Mouse (Mus musculus) kidney, adult 18-20 months (tissue): ENCODE data around the gene Iscu.

Experiments
- DNase-seq: peaks from one replicate; pipeline ENCODE4 v3.0.0; 2021

Iscu gene

DNA sequence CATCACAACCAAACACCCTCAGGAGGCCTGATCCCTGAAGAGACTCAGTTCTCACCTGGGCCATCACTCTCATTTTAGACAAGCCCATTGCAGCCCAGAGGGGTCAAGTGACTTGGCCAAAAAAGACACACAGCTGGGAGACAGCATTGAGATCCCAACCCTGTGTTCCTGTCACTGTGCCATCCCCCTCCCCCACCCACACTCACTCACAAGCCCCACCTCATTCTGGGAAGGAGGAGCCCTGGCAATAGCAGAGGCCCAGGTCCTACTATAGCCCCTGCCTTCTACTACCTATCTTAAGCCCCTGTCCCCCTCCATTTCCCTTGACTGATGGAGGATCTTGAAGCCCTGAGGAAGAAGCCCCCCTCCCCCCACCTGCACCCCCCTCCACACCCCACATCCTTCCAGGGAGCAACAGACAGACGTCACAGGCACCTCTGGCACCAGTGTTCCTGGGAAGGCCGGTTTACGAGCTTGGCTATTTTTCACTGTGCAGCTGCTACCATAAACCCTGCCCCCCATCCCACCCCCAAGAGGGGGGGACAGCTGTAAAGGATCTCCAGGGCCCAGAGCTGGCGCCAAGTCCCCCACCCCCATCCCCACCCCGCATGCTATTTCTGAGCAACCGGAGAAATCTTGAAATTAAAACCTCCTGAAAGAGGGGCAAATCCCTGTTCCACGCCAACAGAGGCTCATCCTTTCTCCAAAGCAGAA, 16.7 kb downstream of the Iscu start:
- peak; percentile 33 for DNase-seq

DNA sequence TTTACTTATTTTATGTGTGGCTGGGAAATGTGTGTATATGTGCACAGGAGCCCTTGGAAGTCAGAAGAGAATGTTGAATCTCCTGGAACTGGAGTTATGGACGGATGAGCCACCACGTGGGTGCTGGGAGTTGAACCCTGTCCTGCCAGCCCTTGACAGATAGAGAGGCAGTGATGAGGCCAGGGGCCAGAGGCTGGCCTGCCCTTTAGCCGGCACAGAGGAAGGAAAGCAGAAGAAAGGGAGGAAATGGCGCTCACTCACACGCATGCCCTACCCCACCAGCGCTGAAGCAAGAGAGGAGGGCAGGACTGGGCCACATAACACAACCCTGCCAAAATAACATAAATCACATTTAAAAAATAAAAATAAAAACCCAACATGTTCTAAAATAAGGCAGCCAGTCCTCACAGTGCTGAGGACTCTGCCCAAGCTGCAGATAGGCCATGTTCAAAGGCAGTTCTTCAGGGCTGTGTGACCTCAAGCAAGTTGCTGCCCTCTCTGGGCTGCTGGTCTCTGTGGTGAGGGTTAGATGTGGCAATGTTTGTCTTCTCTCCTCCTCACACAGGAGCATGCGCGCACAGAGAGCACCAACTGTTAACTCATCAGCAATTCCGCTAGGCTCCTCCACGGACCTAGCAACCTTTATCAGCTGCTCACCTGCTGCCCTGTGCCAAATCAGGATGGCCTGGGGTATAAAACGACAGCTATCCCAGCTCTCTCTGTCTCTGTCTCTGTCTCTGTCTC, 18.1 kb downstream of the Iscu start:
- peak; percentile 42 for DNase-seq

DNA sequence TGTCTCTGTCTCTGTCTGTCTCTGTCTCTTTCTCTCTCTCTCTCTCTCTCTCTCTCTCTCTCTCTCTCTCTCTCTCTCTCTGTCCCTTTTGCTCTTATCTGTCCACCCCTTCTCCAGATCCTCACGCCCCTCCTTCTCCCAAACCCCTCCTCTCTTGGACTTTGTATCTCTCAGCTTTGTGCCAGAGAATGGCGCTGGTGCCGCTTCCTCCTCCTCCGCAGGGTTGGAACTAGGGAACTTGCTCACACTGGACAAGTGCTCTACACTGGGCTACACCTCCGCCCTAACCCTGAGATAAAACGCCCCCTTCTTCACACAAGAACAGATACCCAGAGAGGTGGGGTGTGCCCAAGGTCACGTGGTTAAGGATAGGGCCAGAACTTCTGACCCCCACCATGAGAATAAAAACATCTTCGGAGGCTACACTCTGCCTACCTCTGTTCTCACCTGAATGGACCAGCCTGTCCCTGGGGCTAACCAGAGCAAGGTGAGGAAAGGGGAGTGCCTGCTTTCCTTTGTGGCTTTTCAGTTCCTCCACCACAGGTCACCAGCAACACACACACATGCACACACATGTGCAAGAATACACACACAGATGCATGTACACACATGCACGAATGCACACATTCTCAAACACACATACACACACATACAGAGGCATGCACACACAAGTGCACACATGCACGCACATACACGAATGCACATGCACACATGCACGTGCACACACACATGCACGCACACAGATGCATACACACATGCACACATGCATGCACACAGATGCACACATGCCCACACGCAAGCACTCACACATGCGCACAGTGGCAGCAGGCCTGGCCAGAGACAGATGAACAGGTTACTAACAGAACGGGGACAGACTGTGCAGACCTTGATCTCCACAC, 18.9 kb downstream of the Iscu start:
- DNase-seq: no peak

DNA sequence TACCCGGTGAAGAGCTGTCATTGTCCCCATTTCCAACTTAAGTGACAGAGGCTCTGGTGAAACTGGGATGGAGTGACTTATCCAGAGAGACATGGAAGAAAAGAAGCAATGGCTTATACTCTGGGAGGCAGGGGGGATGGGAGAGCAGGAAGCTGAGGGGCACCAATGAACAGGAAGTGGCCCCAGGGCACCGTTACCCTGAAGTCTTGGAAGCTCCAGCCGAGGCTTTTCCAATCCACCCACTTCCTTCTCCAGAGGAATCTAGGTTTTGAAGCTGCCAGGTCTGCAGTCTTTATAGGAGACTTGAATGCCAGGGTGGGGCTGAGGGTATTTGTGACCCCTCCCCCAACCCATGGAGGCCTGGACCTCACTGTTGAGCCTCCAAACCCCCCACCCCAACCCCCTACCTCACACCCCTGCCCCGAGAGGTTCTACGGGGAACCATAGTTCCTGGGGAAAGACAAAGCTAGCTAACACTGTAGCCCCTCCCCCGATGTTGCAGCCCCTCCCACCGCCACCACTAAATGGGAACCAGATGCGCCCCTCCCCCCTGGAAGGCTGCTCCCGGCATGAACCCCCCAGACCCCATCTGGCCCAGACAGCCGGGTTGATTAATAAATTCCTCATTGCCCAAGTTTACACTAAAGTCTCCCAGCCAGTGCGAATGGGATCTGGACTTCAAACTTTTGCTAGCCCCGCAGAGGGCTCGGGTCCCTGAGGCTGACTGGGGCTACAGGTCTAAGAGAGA, 24.0 kb downstream of the Iscu start:
- DNase-seq: no peak

DNA sequence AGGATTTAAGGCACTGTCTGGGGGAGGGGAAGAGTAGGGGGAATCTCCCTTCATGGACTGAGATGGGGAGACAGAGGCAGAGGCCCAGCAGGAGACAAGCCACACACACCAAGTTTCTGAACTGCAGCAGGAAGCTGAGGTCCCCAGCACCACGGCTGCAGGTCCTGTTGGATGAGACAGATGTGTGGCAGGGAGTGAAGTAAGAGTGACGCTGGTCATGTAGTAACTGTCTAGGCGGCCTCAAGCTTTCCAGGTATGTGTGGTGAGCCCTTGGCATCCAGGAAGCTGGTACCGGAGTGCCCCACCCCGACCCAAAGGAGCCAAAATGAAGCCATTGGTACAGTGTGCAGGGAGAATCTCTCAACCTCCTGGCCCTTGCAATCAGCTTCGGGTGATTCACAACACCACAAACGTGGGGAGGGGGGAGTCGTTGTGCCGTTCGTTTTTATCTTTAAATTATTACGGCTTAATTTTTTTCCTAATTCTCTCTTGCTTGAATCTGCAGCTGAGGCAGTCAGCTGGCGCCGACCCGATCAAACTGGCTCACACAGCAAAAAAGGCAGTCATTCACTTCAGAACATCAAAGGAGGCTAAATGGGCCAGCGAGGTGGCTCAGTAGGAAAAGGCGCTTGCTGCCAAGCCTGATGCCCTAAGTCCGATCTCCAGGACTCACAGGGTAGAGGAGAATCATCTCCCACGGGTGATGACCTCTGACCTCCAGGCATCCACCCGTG, 24.8 kb downstream of the Iscu start:
- no peak for DNase-seq

DNA sequence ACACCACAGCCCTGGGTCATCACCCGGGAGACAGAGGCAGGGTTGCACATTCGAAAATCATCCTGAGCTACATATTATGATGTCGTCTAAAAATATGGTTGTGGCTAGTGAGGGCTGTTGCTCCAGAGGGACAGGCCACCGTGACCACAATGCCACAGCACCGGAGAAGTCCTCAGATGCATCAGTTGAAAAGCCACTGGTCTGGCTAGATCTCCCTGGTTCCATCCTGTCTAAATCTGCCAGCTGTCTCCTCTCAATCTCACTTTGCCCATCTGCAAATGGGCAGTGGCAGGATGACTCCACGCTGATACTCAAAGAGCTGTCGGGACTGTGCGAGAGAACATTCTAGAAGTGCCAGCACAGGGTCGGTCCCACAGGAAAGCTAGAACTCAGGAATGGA, 26.0 kb downstream of the Iscu start:
- DNase-seq: no peak

DNA sequence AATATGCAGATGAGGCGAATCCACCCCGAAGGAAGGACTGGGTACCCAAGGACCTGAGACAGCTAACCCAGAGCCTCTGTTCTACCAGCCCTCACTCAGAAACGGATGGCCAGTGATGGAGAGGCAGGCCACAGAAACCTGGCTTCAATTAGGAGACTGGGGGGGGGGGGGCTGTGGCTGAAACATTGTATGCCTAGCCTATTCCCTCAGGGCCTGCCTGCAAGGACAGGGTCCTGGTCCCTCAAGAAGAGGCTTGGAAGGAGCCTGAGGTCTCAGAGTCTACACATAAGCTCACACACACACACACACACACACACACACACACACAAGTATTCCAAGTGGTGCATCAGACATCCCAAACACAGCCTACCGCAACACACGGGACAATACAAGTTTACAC, 27.1 kb downstream of the Iscu start:
- DNase-seq: no peak

DNA sequence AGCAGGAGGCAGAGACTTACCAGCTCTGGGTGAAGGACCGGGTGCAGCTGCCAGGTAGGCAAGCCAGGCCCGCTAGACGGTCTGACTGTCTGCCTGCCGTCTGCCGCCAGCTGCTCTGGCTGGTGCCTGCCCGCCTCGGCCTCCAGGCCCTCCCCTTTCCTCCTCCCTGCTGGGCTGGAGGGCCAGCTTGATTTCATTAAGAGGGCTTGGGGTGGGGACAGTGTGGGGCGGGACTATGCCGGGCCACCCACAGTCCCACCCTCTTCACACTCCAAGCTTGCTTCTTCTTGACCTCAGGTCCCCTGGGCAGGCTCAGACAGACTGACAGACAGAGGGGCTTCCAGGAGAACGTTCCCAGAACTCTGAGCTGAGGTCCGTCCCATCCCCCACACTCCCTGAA, 27.7 kb downstream of the Iscu start, which contains the start of gene Tmem119:
TSS of gene Tmem119 (minus strand) at position 237 of the 400 bp plus-strand sequence.
- DNase-seq: peak; percentile 42

DNA sequence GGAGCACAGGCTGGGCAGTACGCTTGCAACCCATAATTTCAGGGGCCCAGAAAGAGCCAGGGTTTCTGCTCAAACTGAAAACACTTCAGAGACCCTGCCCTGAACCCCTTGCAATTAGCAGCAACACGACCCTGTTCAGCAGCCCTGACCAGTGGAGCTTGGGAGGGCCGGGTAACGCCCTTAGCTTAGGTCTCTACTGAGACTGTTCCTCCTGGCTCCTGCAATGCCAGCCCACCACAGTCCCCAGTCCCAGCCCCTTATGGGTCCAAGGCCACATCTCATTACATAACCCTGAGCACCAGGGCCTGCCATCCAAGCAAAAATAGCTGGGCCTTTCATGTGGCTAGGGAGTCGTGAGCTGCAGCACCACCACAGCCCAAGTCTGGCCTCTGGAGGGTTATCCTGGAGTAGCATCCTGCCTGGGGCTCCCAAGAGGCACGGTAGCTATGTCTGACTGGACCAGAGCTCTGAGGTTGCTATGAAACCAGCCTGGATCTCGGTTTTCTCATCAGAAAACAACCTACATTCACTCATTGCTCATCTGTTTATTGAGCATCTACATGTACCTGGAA, 31.9 kb downstream of the Iscu start:
- no peak for DNase-seq

DNA sequence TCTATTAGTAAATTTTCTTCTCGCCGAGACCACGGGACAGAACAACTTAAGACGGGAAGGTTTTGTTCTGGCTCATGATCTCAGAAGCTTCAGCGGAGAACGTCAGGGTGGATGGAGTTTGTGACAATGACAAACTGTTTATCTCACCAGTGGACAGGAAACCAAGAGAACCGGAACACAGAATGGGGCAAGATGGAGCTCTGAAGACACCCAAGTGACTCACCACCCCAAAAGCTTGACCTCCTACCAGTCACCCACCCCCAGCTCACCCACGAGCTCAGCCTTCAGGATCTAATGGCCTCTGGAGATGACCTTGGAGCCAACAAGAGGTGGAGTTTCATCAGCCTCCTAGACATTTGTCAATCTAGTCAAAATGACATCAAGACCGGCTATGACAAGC, 32.8 kb downstream of the Iscu start:
- no peak for DNase-seq

DNA sequence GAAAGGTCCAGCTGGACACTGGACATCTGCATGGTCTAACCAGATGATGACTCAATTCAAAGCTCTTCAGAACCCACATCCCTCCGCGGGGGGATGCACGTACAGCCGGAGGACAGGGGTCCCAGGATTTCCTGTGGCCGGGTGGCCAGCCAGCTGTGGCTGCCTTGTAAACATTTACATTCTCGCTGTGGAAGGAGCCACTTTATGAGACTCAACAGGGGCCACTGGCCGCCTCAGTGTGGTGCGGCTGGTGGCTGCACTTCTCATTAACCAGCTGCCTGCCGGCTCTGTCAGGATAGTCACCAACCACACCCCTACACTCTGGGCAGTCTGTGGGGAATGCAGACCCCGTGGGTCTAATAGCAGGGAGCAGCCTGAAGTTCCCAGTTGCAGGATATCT, 33.9 kb downstream of the Iscu start:
- no peak for DNase-seq

DNA sequence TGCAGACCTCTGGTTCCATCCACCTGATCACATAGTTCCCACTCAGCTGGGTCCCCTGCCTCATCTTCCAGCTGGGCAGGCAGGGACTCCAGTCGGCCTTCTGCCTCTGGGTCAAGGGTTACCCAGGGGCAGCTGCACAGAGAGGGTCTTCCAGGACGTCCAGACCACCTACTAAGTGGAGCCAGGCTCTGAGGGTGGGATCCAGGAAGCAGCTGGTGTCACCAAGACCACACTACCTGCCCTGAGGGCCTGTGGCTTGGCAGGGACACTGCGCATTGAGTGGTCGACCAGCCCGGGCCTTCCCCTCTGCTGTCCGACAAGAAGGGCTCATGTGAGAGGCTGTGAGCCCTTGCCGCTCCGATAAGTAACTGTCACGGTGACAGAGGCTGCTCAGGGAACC, 35.2 kb downstream of the Iscu start:
- no peak for DNase-seq

DNA sequence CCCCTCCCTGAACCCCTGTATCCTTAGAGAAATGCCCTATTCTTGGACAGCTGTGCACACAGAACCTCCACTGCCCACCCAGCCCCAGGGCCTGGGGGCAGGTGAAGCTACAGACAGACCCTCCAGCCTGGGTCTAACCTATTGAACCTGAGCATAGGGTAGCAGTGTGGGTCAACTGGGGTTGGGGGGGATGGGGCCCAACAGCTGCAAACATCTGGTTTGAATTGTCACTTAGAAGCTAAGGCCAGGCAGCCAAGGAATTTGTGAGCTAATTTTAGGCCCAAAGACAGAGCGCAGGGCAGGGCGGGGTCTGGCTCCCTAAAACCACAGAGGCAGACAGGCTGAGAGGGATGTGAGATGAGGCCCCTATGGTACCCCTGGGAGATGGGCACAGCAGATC, 35.6 kb downstream of the Iscu start:
- no peak for DNase-seq

DNA sequence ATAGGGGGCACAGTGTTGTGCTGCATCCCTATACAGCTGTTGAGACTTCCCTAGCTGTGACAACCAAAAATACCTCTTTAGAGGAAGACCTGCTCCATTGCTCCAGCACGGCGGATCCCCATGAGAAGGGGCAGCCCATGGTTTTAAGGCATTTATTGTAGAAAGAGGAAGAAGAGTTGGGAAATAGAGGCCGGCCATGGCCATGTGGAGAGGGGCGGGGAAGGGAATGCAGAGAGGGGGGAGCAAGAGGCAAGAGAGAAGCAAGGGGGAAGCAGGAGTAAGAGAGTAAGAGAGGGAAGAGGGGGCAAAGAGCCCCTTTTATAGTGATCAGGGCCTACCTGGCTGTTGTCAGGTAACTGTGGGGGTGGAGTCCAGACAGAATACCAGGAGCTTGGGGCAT, 37.6 kb downstream of the Iscu start:
- no peak for DNase-seq

DNA sequence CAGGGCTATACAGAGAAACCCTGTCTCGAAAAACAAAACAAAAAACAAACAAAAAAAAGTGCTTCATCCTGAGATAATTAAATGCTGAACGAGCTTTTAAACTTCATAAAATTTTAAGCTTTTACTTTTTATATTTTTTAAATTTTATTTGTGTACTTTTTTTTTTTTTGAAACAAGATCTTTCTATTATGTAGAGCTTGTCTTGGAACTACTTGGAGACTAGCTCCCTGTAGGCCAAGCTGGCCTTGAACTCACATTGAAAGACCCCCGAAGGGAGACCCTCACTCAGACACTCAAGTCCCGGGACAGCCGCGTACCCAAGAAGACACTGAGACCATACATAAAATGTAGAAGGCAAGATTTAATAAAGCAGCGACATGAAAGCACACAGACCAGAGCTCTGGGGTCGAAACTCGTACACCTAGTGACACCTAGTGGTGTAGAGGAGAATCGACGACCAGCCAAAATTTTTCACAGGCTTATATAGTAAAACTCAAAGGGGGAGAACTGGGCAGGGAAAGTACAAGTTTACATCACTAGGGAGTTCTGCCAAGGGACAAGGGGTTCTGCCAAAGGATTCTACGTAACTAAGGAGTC, 39.4 kb downstream of the Iscu start:
- peak; percentile 47 for DNase-seq

DNA sequence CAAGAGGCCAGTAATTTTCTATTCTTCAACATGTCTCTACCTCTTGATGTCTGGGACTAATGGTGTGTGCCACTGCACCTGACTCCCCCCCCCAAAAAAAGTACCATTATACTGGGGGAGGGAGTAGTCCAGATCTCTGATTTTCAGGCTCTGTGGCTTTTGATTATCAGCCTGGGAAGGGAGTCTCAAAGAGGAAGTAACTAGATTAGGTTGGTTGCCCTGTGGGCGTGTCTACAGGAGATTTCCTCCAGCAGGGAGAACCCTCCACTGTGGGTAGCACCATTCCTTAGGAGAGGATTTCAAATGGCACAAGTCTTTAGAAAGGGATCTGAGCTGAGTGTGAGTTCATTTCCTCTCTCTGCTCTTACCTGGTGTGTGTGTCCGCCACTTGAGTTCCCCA, 40.1 kb downstream of the Iscu start:
- no peak for DNase-seq

DNA sequence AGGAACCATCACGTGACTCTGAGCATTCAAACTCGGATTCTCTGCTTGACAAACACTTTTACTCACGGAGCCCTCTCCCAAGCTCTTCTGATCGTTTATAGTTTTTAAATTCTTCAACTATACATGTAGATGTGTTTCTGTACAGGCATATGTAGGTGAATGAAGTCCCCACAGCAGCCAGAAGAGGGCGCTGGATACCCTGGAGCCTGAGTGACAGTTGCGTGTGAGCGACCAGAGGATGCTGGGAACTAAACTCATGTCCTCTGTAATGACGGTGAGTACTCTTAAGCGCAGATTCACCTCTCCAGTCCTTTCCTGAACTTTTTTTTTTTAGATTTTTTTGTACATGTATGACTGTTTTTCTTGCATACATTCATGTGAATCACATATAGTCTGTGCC, 41.1 kb downstream of the Iscu start:
- DNase-seq: peak; percentile 34

DNA sequence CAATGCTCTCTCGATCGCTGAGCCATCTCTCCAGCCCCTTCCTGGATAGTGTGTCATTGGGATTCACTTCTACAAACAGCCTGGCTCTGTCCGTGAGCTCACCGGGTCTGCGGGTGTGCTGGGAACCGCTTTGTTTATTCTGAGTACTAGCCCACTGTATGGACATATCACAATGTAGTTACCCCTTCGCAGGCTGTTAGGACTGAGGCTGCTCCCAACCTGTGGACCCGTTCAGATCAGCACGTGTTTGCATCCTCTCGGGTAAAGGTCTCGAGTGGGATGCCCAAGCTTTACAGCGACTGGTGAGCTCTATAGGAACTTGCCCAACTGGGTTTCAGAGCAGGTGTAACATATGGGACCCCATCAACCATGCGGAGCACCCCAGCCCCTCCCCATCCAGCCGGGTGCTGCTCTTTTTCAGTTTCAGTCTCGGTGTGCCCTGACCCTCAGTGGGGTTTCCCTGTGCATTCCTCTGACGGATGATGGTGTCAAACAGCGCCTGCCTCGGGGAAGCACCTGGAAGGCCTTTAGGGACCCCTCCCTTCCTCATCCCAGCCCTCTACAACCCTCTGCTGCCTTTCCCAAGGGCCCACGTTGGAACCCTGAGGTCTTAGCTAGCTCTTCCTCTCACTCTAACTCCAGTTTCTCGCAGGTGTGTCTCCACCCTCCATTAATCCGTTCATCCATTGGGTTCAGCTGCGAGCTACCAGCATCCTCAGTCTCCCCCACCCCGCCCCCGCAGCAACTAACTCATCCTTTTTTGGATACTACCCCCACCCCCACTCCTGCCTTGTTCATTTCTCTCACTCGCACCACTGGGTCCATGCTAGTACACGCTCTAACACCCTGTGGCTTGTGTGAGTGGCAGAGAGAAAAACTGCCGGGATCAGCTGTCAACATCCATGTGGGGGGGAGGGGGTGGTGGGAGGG, 41.8 kb downstream of the Iscu start:
- no peak for DNase-seq

DNA sequence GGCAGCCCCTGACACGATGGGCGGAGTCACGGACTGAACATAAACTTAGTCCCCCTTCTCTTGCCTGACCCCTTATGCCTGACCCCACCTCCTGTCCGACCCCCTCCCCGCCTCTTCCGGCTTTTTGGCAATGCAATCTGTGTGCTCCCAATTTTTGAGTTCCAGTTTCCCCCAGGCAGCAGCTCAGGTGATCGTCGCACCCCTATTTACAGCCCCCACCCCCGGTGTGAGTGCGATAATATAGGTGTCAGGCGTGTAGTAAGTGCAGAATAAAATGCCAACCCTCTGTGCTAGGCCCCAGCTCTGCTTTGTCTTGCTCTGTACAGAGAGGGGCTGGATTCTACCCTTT, 42.5 kb downstream of the Iscu start:
- no peak for DNase-seq

DNA sequence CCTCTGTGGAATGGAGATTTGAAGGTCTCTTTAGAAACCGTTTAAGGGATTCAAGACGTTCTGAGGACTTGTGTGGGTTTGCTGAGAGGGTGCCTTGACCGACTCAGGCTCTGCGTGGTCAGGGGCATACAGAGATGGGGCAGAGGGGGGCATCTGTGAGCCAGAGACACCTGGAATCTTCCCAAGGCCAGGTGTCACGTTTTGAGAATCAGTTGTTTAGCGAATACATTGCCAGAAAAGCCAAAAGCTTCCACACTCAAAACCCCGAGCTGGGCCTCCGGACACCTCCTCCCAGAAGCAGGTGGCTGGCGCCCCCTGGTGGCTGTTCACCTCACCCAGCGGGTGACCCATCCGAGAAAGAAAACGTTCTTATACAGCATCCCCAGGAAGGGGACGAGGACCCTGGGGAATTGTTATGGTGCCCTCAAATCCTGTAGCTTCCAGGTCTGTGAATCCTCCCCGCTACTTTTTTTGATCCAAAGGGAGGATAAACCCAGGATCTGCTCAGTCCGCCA, 43.1 kb downstream of the Iscu start:
- peak; percentile 71 for DNase-seq
